Mouse (Mus musculus) gastrocnemius, adult 2 months (tissue): ENCODE data around the gene Sars. TPM values are rescaled to one million over a fixed set of nuclear protein-coding genes. Genes with fewer than 3 reads are reported as not detected.
A peak's percentile ranks its signal among the peaks of the same experiment; 100 is the strongest.

ENCODE experiments used
- DNase-seq: peaks from one replicate; pipeline ENCODE4 v3.0.0; 2022
- H3K27ac ChIP-seq: fragments of 200-600 bp; 2 replicates; pipeline ENCODE4 v1.8.1; 2022; ENCODE audit warnings: mild to moderate bottlenecking
- H3K4me3 ChIP-seq: fragments of 200-600 bp; 2 replicates; pipeline ENCODE4 v1.8.1; 2022; ENCODE audit warnings: mild to moderate bottlenecking, moderate library complexity
- CTCF ChIP-seq: fragments of 200-600 bp; IDR thresholded peaks from 2 replicates; pipeline ENCODE4 v1.8.1; 2022; ENCODE audit warnings: antibody characterized with exemption, mild to moderate bottlenecking, moderate library complexity
- intact Hi-C: fragments of 180-260 bp; cut with DNase I; formaldehyde crosslinking; loops from one replicate; pipeline ENCODE4 v1.15.1; 2025
- long read RNA-seq, 2 experiments: library from polyadenylated mRNA; stranded (forward); transcript quantifications; one replicate each; pipeline ENCODE4 v2.0.0; 2021
- total RNA-seq, 2 experiments: library from RNA; stranded (reverse); gene quantifications; 2 replicates each; pipeline ENCODE4 v1.2.3; 2021

The Sars gene
- total RNA-seq, result 100 to 1,000 TPM; 116 to 135 TPM
- long read RNA-seq, experiment 1, transcript Sars-202 (12 exons, 1,866 nt), result minor isoform, 7 of 128 reads
- long read RNA-seq, experiment 1, transcript Sars-201 (11 exons, 3,570 nt), result major isoform, 112 of 128 reads
- long read RNA-seq, experiment 1, partial matches to known transcripts, result 7 of 128 reads
- long read RNA-seq, experiment 1, other reads (novel, unspliced or antisense), result 2 of 128 reads
- long read RNA-seq, experiment 2, transcript Sars-202 (12 exons, 1,866 nt), result minor isoform, 12 of 154 reads
- long read RNA-seq, experiment 2, transcript Sars-201 (11 exons, 3,570 nt), result major isoform, 111 of 154 reads
- long read RNA-seq, experiment 2, partial matches to known transcripts, result 23 of 154 reads
- long read RNA-seq, experiment 2, other reads (novel, unspliced or antisense), result 8 of 154 reads

- DNase-seq, result peak; percentile 96
- TF ChIP-seq CTCF, result peak; percentile 65
- intact Hi-C loops, result loop anchor here (2.0 kb wide), 1 partner anchor 110 kb away; no protein-coding TSS in a partner anchor
- Histone ChIP-seq H3K27ac (peak within 1 kb of the TSS; percentile 90), H3K4me3 (peak within 1 kb of the TSS; percentile 74)
Measured at GRCm38 (mm10) chr3:108444698-108445365, at the start of gene Sars. Sars (minus strand) TSS chr3:108445209.

DNA sequence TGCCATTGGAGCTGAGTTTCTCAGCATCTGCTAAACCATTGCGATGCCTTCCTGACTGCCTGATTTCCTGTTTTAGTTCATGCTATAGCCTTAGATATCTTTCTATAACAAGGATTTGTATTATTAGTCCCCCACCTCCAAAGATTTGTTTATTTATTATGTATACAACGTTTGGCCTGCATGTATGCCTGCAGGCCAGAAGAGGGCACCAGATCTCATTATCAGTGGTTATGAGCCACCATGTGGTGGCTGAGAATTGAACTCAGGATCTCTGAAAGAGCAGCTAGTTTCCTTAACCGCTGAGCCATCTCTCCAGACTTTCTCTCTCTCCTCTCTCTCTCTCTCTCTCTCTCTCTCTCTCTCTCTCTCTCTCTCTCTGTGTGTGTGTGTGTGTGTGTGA, 45.0 kb upstream of the Sars start:
- no peak for DNase-seq
- no peak overlapping the region for H3K4me3 ChIP-seq
- peak; percentile 49 for TF ChIP-seq CTCF
- intact Hi-C loops, result no loop called here
- no peak overlapping the region for H3K27ac ChIP-seq

- H3K4me3 ChIP-seq, result no peak overlapping the region
- no peak for TF ChIP-seq CTCF
- intact Hi-C loops, result no loop called here
- H3K27ac ChIP-seq, result no peak overlapping the region
- no peak for DNase-seq
Measured at GRCm38 (mm10) chr3:108484749-108485148, 39.7 kb upstream of the Sars start.

GRCm38 (mm10) chr3:108478800-108479199, 33.8 kb upstream of the Sars start:
- H3K27ac ChIP-seq, result no peak overlapping the region

GRCm38 (mm10) chr3:108476761-108477619, 32.0 kb upstream of the Sars start:
- no peak overlapping the region for H3K4me3 ChIP-seq
- no peak overlapping the region for H3K27ac ChIP-seq
- TF ChIP-seq CTCF, result no peak
- peak; percentile 51 for DNase-seq
- intact Hi-C loops, result no loop called here

More at GRCm38 (mm10) chr3:108478800-108479199, 33.8 kb upstream of the Sars start:
- no peak for TF ChIP-seq CTCF
- intact Hi-C loops, result no loop called here
- no peak overlapping the region for H3K4me3 ChIP-seq
- DNase-seq, result no peak

DNA sequence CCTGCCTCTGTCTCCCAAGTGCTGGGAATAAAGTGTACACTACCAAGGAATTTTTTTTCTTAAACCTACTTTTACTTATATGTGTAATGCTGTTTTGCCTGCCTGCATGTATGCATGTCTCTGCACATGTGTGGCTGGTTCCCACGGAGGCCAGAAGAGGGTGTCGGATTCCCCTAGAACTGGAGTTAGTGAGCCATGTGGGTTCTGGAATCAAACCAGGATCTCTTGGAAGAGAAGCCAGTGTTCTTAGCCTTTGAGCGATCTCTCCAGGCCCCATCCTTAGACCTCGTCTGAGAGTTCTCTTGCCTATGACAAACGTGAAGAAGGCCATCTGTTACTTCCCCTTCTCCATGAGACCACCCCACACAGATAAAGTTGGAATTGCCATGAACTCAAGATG, 30.5 kb upstream of the Sars start:
- intact Hi-C loops, result no loop called here
- Histone ChIP-seq H3K27ac (no peak overlapping the region), H3K4me3 (no peak overlapping the region)
- TF ChIP-seq CTCF, result no peak
- no peak for DNase-seq

DNA sequence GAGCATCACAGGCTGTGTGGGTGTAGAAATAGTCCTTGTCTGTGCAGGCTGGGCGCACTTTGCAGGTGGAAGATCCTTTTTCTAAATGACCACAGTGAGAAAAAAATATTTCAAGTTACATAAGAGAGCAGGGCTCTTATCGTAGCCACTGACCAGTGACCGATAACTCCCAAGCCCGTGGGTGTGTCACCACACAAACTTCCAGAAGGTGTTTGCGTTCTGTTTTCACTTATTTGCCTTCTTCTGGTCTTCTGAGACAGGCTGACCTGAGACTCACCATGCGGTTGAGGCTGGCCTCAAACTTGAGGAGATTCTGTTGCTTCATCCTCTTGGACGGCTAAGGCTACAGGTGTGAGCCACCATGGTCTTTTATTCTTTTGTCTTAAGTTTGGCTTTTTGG, 30.0 kb upstream of the Sars start:
- no peak overlapping the region for H3K27ac ChIP-seq
- no peak for TF ChIP-seq CTCF
- no peak overlapping the region for H3K4me3 ChIP-seq
- intact Hi-C loops, result no loop called here
- no peak for DNase-seq

DNA sequence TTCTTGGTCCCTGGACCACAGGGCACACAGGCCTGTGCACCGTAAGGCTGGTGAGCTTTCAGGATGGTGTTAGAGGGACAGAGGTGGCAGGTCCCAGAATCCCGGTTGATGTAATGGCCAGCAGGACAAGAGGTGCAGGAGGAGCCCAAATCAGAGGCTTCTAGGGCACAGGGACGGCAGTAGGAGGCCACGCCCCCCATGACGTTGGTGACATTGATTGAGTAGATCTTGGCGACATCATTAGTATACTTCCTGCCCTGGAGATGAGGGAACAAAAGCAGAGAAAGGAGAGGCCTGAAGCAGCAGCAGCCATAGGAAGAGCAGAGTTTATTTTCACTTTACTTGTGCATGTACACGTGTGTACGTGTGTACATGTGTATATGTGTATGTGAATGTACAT, 22.8 kb upstream of the Sars start:
- TF ChIP-seq CTCF, result no peak
- no peak overlapping the region for H3K27ac ChIP-seq
- no peak for DNase-seq
- intact Hi-C loops, result loop anchor here (2.0 kb wide), 1 partner anchor 95 kb away; the partner anchor contains the start of gene Tmem167b
- no peak overlapping the region for H3K4me3 ChIP-seq

GRCm38 (mm10) chr3:108466425-108466824, 21.4 kb upstream of the Sars start:
- Histone ChIP-seq H3K4me3 (no peak overlapping the region), H3K27ac (no peak overlapping the region)
- DNase-seq, result peak; percentile 80
- TF ChIP-seq CTCF, result peak; percentile 80
- intact Hi-C loops, result loop anchor here (2.0 kb wide), 1 partner anchor 96 kb away; the partner anchor contains the start of gene Tmem167b

- intact Hi-C loops, result loop anchor here (1.0 kb wide), 1 partner anchor 58 kb away; no protein-coding TSS in a partner anchor
- DNase-seq, result peak; percentile 27
- Histone ChIP-seq H3K27ac (no peak overlapping the region), H3K4me3 (peak overlapping the region; percentile 5; the same call in 1 of the 2 replicates)
- TF ChIP-seq CTCF, result peak; percentile 24; the same call in 1 of the 2 replicates
Measured at GRCm38 (mm10) chr3:108458866-108459265, 13.9 kb upstream of the Sars start.

GRCm38 (mm10) chr3:108458380-108458779, 13.4 kb upstream of the Sars start:
- intact Hi-C loops, result no loop called here
- Histone ChIP-seq H3K4me3 (peak overlapping the region; percentile 5; the same call in 1 of the 2 replicates), H3K27ac (no peak overlapping the region)
- no peak for TF ChIP-seq CTCF
- DNase-seq, result no peak

DNA sequence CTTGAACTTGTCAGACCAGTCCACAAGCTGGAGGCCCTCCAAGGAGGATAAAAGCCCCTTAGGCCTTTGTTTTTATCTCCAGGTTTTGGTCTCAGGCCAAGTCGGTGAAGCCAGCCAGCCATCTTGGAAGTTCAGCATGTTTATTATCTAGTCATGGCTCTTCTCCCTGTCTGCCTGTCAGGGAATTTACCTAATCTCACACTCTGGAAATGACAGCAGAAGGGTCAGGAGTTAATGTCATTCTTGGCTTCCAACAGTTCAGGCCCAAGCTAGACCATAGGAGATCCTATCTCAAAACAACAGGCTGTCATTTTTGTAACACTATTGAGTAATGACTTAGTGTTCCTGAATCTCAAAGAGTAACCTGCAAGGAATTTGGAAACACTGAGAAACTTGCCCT, 9.2 kb upstream of the Sars start:
- no peak for TF ChIP-seq CTCF
- no peak for DNase-seq
- Histone ChIP-seq H3K27ac (no peak overlapping the region), H3K4me3 (no peak overlapping the region)
- intact Hi-C loops, result no loop called here
